Mouse (Mus musculus) megakaryocyte progenitor cell, adult 5-6 weeks (primary cell): Measurements from ENCODE around the gene Cdkn2c. TPM values are rescaled to one million over a fixed set of nuclear protein-coding genes. Genes with fewer than 3 reads are reported as not detected.

Source experiments
- ATAC-seq: replicated peaks from 2 replicates; pipeline ENCODE4 v1.8.0; 2016; ENCODE audit warnings: mild to moderate bottlenecking, moderate TSS enrichment, inconsistent platforms; ENCODE audit not compliant: poor library complexity
- total RNA-seq, 2 experiments: library from RNA; stranded (forward) in 1 of 2; stranded (reverse) in 1 of 2; fragments of 157-497, 149-512 nt in 1 of 2; fragments of 200-1000 nt in 1 of 2; gene quantifications; 2 replicates each; pipeline versions ENCODE4 v1.2.3 to v1.2.4; 2015 to 2017

Cdkn2c gene
- 27.6 and 28.8 TPM in 2 replicates for total RNA-seq (2015)
- 32.7 and 40.3 TPM in 2 replicates for total RNA-seq (2017)

GRCm38 (mm10) chr4:109666461-109667269 is at the start of gene Cdkn2c:
Gene Cdkn2c (minus strand): TSS chr4:109667189.
- peak; percentile 70 for ATAC-seq

- ATAC-seq = no peak
These were observed 38.4 kb upstream of the Cdkn2c start for GRCm38 (mm10) chr4:109705349-109705748.

GRCm38 (mm10) chr4:109703568-109703967 is 36.6 kb upstream of the Cdkn2c start:
- ATAC-seq = peak; percentile 85

GRCm38 (mm10) chr4:109700727-109701126 is 33.7 kb upstream of the Cdkn2c start:
- peak; percentile 48 for ATAC-seq

- no peak for ATAC-seq
These were observed 25.7 kb upstream of the Cdkn2c start for GRCm38 (mm10) chr4:109692674-109693073.

GRCm38 (mm10) chr4:109683561-109683960 is 16.6 kb upstream of the Cdkn2c start:
- no peak for ATAC-seq

GRCm38 (mm10) chr4:109677221-109677620 is 10.2 kb upstream of the Cdkn2c start:
- ATAC-seq = no peak

GRCm38 (mm10) chr4:109676218-109677215 is 9.5 kb upstream of the Cdkn2c start, which contains the start of gene Faf1:
Gene Faf1 (plus strand): TSS chr4:109676588.
- peak; percentile 95 for ATAC-seq

- no peak for ATAC-seq
These were observed 7.1 kb upstream of the Cdkn2c start for GRCm38 (mm10) chr4:109674097-109674496.

GRCm38 (mm10) chr4:109671941-109672340 is 5.0 kb upstream of the Cdkn2c start:
- ATAC-seq = no peak

GRCm38 (mm10) chr4:109670213-109670612 is 3.2 kb upstream of the Cdkn2c start:
- no peak for ATAC-seq

GRCm38 (mm10) chr4:109667518-109667917 is 529 bp upstream of the Cdkn2c start:
- ATAC-seq = no peak

GRCm38 (mm10) chr4:109665982-109666460 is 968 bp downstream of the Cdkn2c start:
- ATAC-seq = peak; percentile 28

GRCm38 (mm10) chr4:109665101-109665981 is 1.6 kb downstream of the Cdkn2c start:
- ATAC-seq = peak; percentile 47

GRCm38 (mm10) chr4:109664091-109664490 is 2.9 kb downstream of the Cdkn2c start:
- ATAC-seq = no peak

GRCm38 (mm10) chr4:109662271-109662670 is 4.7 kb downstream of the Cdkn2c start:
- no peak for ATAC-seq

GRCm38 (mm10) chr4:109661183-109661582 is 5.8 kb downstream of the Cdkn2c start:
- no peak for ATAC-seq

GRCm38 (mm10) chr4:109660568-109660967 is 6.4 kb downstream of the Cdkn2c start:
- no peak for ATAC-seq

GRCm38 (mm10) chr4:109659571-109659970 is 7.4 kb downstream of the Cdkn2c start:
- ATAC-seq = no peak

GRCm38 (mm10) chr4:109658826-109659225 is 8.2 kb downstream of the Cdkn2c start:
- ATAC-seq = no peak
